Mouse (Mus musculus) heart, embryonic 13.5 days (tissue): ENCODE measurements around the gene Car9. TPM values are rescaled to one million over a fixed set of nuclear protein-coding genes. Genes with fewer than 3 reads are reported as not detected.
"Not testable (repeated sequence)": the region's sequence is repeated elsewhere in the genome, so short reads cannot be mapped to it uniquely, and the experiment has no call there.

ENCODE experiments used
- ATAC-seq: fragments of 200-750 bp; cut with Nextera tagmentation; 2 replicates; pipeline ENCODE4 v1.8.0; 2017; ENCODE audit warnings: moderate TSS enrichment; ENCODE audit not compliant: insufficient number of reproducible peaks, low FRiP score, low TSS enrichment; ENCODE audit errors: extremely low read depth
- H3K27ac ChIP-seq: fragments of 300-500 bp; sonication (generic); replicated peaks from 2 replicates; pipeline ENCODE4 v1.5.1; 2015; ENCODE audit warnings: moderate library complexity, mild to moderate bottlenecking, inconsistent platforms
- H3K27me3 ChIP-seq: fragments of 300-500 bp; sonication (generic); replicated peaks from 2 replicates; pipeline ENCODE4 v1.6.1; 2015; ENCODE audit warnings: mild to moderate bottlenecking, inconsistent platforms
- H3K36me3 ChIP-seq: fragments of 300-500 bp; sonication (generic); 2 replicates; pipeline ENCODE4 v1.6.1; 2015; ENCODE audit warnings: mild to moderate bottlenecking, inconsistent platforms
- H3K4me1 ChIP-seq: fragments of 300-500 bp; sonication (generic); 2 replicates; pipeline ENCODE4 v1.6.1; 2015; ENCODE audit warnings: inconsistent platforms
- H3K4me2 ChIP-seq: fragments of 300-500 bp; sonication (generic); 2 replicates; pipeline ENCODE4 v1.6.1; 2015; ENCODE audit warnings: inconsistent platforms, mild to moderate bottlenecking, moderate library complexity
- H3K4me3 ChIP-seq: fragments of 300-500 bp; sonication (generic); 2 replicates; pipeline ENCODE4 v1.5.1; 2015; ENCODE audit warnings: moderate library complexity, mild to moderate bottlenecking, inconsistent platforms
- H3K9ac ChIP-seq: fragments of 300-500 bp; sonication (generic); 2 replicates; pipeline ENCODE4 v1.6.1; 2015; ENCODE audit warnings: inconsistent platforms, mild to moderate bottlenecking, moderate library complexity
- H3K9me3 ChIP-seq: fragments of 300-500 bp; sonication (generic); 2 replicates; pipeline ENCODE4 v1.6.1; 2016; ENCODE audit warnings: inconsistent platforms
- WGBS: fragments of 180-500 bp; shearing (Covaris S2); methylation state at CpG from one replicate; pipeline ENCODE4 v1.1.7; 2015; ENCODE audit warnings: mixed read lengths; 5-methylcytosine and 5-hydroxymethylcytosine counted together
- polyA plus RNA-seq: library from polyadenylated mRNA; unstranded; fragments of >200 nt; fragmentation: Nextera tagmentation; extraction: Ambion mirVana; gene quantifications from 2 replicates; pipeline ENCODE4 v1.2.1, GENCODE M21; 2015

Gene Car9
- polyA plus RNA-seq, 1 experiment from 2014 or later: 1.8 TPM

GRCm38 (mm10) chr4:43527880-43528279 lies 21.1 kb downstream of the Car9 start:
- no peaks in the 10 kb centered on the region; the same call in 1 of the 2 replicates for H3K9me3 ChIP-seq
- peaks cover 27% of the 10 kb centered on the region for H3K36me3 ChIP-seq
- H3K9ac ChIP-seq: no peak overlapping the region
- no peak overlapping the region for H3K27ac ChIP-seq
- no peak overlapping the region for H3K4me2 ChIP-seq
- H3K4me1 ChIP-seq: peaks cover 30% of the 10 kb centered on the region
- no peak for ATAC-seq
- H3K27me3 ChIP-seq: peaks cover 14% of the 10 kb centered on the region
- no peak overlapping the region for H3K4me3 ChIP-seq
- 64% methylated on average over 5 of the region's 5 CpGs for WGBS

- WGBS: 73% methylated on average over 9 of the region's 9 CpGs
- Histone ChIP-seq H3K36me3 (peaks cover 33% of the 10 kb centered on the region), H3K4me3 (no peak overlapping the region), H3K4me2 (no peak overlapping the region), H3K27me3 (peaks cover 12% of the 10 kb centered on the region), H3K9me3 (no peaks in the 10 kb centered on the region; the same call in 1 of the 2 replicates), H3K4me1 (peaks cover 27% of the 10 kb centered on the region), H3K9ac (no peak overlapping the region), H3K27ac (no peak overlapping the region)
- ATAC-seq: no peak
Observed at GRCm38 (mm10) chr4:43528487-43528886, 21.7 kb downstream of the Car9 start.

- ATAC-seq: no peak
- Histone ChIP-seq H3K9ac (no peak overlapping the region), H3K36me3 (peaks cover 49% of the 10 kb centered on the region), H3K4me3 (no peak overlapping the region), H3K9me3 (no peaks in the 10 kb centered on the region; the same call in 1 of the 2 replicates), H3K4me1 (peaks cover 19% of the 10 kb centered on the region), H3K4me2 (no peak overlapping the region), H3K27ac (peak overlapping the region; percentile 59), H3K27me3 (0 out of 2 replicates have a peak, but pooled peaks cover 4% of the 10 kb centered on the region)
- 28% methylated on average over 8 of the region's 8 CpGs for WGBS
Observed at GRCm38 (mm10) chr4:43530081-43530501, 23.3 kb downstream of the Car9 start.

GRCm38 (mm10) chr4:43530581-43530980 lies 23.8 kb downstream of the Car9 start:
- no peak for ATAC-seq
- H3K4me2 ChIP-seq: no peak overlapping the region
- no peaks in the 10 kb centered on the region; the same call in 1 of the 2 replicates for H3K9me3 ChIP-seq
- H3K4me1 ChIP-seq: peaks cover 19% of the 10 kb centered on the region
- peak overlapping the region; percentile 59 for H3K27ac ChIP-seq
- H3K36me3 ChIP-seq: peaks cover 54% of the 10 kb centered on the region
- H3K9ac ChIP-seq: no peak overlapping the region
- WGBS: 13% methylated on average over 7 of the region's 7 CpGs
- H3K27me3 ChIP-seq: 0 out of 2 replicates have a peak, but pooled peaks cover 4% of the 10 kb centered on the region
- H3K4me3 ChIP-seq: no peak overlapping the region

- no peak overlapping the region for H3K9ac ChIP-seq
- H3K4me3 ChIP-seq: no peak overlapping the region
- WGBS: 82% methylated on average over 9 of the region's 9 CpGs
- H3K36me3 ChIP-seq: peaks cover 81% of the 10 kb centered on the region
- no peak overlapping the region for H3K27ac ChIP-seq
- no peaks in the 10 kb centered on the region for H3K27me3 ChIP-seq
- no peaks in the 10 kb centered on the region for H3K9me3 ChIP-seq
- no peak for ATAC-seq
- H3K4me1 ChIP-seq: peaks cover 19% of the 10 kb centered on the region
- H3K4me2 ChIP-seq: no peak overlapping the region
Observed at GRCm38 (mm10) chr4:43533270-43533669, 26.5 kb downstream of the Car9 start.

GRCm38 (mm10) chr4:43535628-43536027 lies 28.9 kb downstream of the Car9 start:
- no peaks in the 10 kb centered on the region for H3K27me3 ChIP-seq
- H3K9me3 ChIP-seq: no peaks in the 10 kb centered on the region
- no peak for ATAC-seq
- H3K4me3 ChIP-seq: no peak overlapping the region
- H3K4me1 ChIP-seq: peaks cover 9% of the 10 kb centered on the region
- H3K4me2 ChIP-seq: no peak overlapping the region
- H3K27ac ChIP-seq: no peak overlapping the region
- H3K36me3 ChIP-seq: peaks cover 100% of the 10 kb centered on the region
- 93% methylated on average over 8 of the region's 8 CpGs for WGBS
- no peak overlapping the region for H3K9ac ChIP-seq

GRCm38 (mm10) chr4:43536031-43536430 lies 29.3 kb downstream of the Car9 start:
- H3K4me2 ChIP-seq: no peak overlapping the region
- H3K9me3 ChIP-seq: no peaks in the 10 kb centered on the region
- WGBS: 82% methylated on average over 9 of the region's 9 CpGs
- H3K36me3 ChIP-seq: peaks cover 100% of the 10 kb centered on the region
- H3K4me3 ChIP-seq: no peak overlapping the region
- H3K27ac ChIP-seq: no peak overlapping the region
- ATAC-seq: no peak
- peaks cover 5% of the 10 kb centered on the region for H3K4me1 ChIP-seq
- H3K9ac ChIP-seq: no peak overlapping the region
- H3K27me3 ChIP-seq: no peaks in the 10 kb centered on the region

- Histone ChIP-seq H3K4me3 (no peak overlapping the region), H3K9me3 (no peaks in the 10 kb centered on the region), H3K36me3 (peaks cover 100% of the 10 kb centered on the region), H3K27me3 (no peaks in the 10 kb centered on the region), H3K4me1 (no peaks in the 10 kb centered on the region), H3K27ac (no peak overlapping the region), H3K9ac (no peak overlapping the region), H3K4me2 (no peak overlapping the region)
- WGBS: 84% methylated on average over 3 of the region's 3 CpGs
- ATAC-seq: no peak
Observed at GRCm38 (mm10) chr4:43542044-43542443, 35.3 kb downstream of the Car9 start.

- Histone ChIP-seq H3K27ac (no peak overlapping the region), H3K9me3 (no peaks in the 10 kb centered on the region), H3K9ac (no peak overlapping the region), H3K27me3 (no peaks in the 10 kb centered on the region), H3K36me3 (peaks cover 100% of the 10 kb centered on the region), H3K4me1 (no peaks in the 10 kb centered on the region), H3K4me3 (no peak overlapping the region), H3K4me2 (no peak overlapping the region)
- no peak for ATAC-seq
- WGBS: 86% methylated on average over 12 of the region's 12 CpGs
Observed at GRCm38 (mm10) chr4:43546375-43547047, 39.7 kb downstream of the Car9 start.

GRCm38 (mm10) chr4:43547160-43547559 lies 40.4 kb downstream of the Car9 start:
- no peak overlapping the region for H3K27ac ChIP-seq
- H3K4me2 ChIP-seq: no peak overlapping the region
- no peaks in the 10 kb centered on the region for H3K4me1 ChIP-seq
- no peak overlapping the region for H3K9ac ChIP-seq
- no peak for ATAC-seq
- no peak overlapping the region for H3K4me3 ChIP-seq
- peaks cover 2% of the 10 kb centered on the region; the same call in 1 of the 2 replicates for H3K9me3 ChIP-seq
- no peaks in the 10 kb centered on the region for H3K27me3 ChIP-seq
- peaks cover 100% of the 10 kb centered on the region for H3K36me3 ChIP-seq
- 88% methylated on average over 8 of the region's 8 CpGs for whole genome bisulfite sequencing

- no peak overlapping the region for H3K4me2 ChIP-seq
- H3K27ac ChIP-seq: no peak overlapping the region
- H3K9ac ChIP-seq: no peak overlapping the region
- no peak for ATAC-seq
- no peak overlapping the region for H3K4me3 ChIP-seq
- H3K9me3 ChIP-seq: peaks cover 9% of the 10 kb centered on the region
- H3K4me1 ChIP-seq: no peaks in the 10 kb centered on the region
- WGBS: 84% methylated on average over 12 of the region's 12 CpGs
- peaks cover 100% of the 10 kb centered on the region for H3K36me3 ChIP-seq
- H3K27me3 ChIP-seq: no peaks in the 10 kb centered on the region
Observed at GRCm38 (mm10) chr4:43549055-43549454, 42.3 kb downstream of the Car9 start.

- WGBS: 87% methylated on average over 6 of the region's 6 CpGs
- ATAC-seq: not testable (repeated sequence)
Observed at GRCm38 (mm10) chr4:43551854-43552253, 45.1 kb downstream of the Car9 start.

More at GRCm38 (mm10) chr4:43551854-43552253, 45.1 kb downstream of the Car9 start:
- not testable (repeated sequence) for H3K27ac ChIP-seq, H3K27me3 ChIP-seq, H3K4me3 ChIP-seq, H3K4me1 ChIP-seq, H3K9me3 ChIP-seq, H3K9ac ChIP-seq, H3K4me2 ChIP-seq
- H3K36me3 ChIP-seq: peaks cover 100% of the 10 kb centered on the region
